Mouse (Mus musculus): ENCODE measurements at regions not wholly inside any gene's neighbourhood (a gene's known extent, or its start where the extent isn't known, plus 50 kb on each side); places are given as distances from the start of the nearest gene placed in this dataset.

GRCm38 (mm10) chr12:68827549-68828249 is 331.3 kb downstream of the Rps29 start:
- WGBS (ENCODE audit: insufficient replicate concordance): 75% methylated on average over 9 of the region's 9 CpGs
- DNase-seq (no peak), ATAC-seq (no peak)
- no peaks in the 10 kb centered on the region for H3K4me1 ChIP-seq (ENCODE audit: insufficient read depth)
- TF ChIP-seq CTCF (IDR thresholded peaks at IDR 0.05; ENCODE audit: low read depth): no peak
- TF ChIP-seq EP300 (IDR thresholded peaks at IDR 0.05; ENCODE audit: low read depth): no peak
- no peaks in the 10 kb centered on the region for H3K36me3 ChIP-seq (replicated peaks; ENCODE audit: insufficient read depth, low read length)
- H3K4me3 ChIP-seq (ENCODE audit: low read depth, low read length): no peak overlapping the region
- no peaks in the 10 kb centered on the region for H3K27me3 ChIP-seq (ENCODE audit: insufficient read depth, low read length)
- H3K27ac ChIP-seq (ENCODE audit: low read depth): no peak overlapping the region
- no peak overlapping the region for H3K9ac ChIP-seq (replicated peaks)
- H3K4me2 ChIP-seq (ENCODE audit: low read depth, low read length): no peak overlapping the region
- no peaks in the 10 kb centered on the region for H3K9me3 ChIP-seq (ENCODE audit: low read length)

- ATAC-seq: no peak
- no peaks in the 10 kb centered on the region for H3K27me3 ChIP-seq (ENCODE audit: insufficient read depth, low read length)
- H3K36me3 ChIP-seq (replicated peaks; ENCODE audit: insufficient read depth, low read length): no peaks in the 10 kb centered on the region
- 60% methylated on average over 5 of the region's 5 CpGs for WGBS (ENCODE audit: insufficient replicate concordance)
- no peak overlapping the region for H3K27ac ChIP-seq (ENCODE audit: low read depth)
- no peak overlapping the region for H3K4me2 ChIP-seq (ENCODE audit: low read depth, low read length)
- H3K4me1 ChIP-seq (ENCODE audit: insufficient read depth): no peaks in the 10 kb centered on the region
- no peaks in the 10 kb centered on the region for H3K9me3 ChIP-seq (ENCODE audit: low read length)
- no peak overlapping the region for H3K4me3 ChIP-seq (ENCODE audit: low read depth, low read length)
- TF ChIP-seq EP300 (IDR thresholded peaks at IDR 0.05; ENCODE audit: low read depth): no peak
- no peak for TF ChIP-seq CTCF (IDR thresholded peaks at IDR 0.05; ENCODE audit: low read depth)
- no peak overlapping the region for H3K9ac ChIP-seq (replicated peaks)
- no peak for DNase-seq
These were observed 364.6 kb downstream of the Rps29 start for GRCm38 (mm10) chr12:68794396-68794795.

GRCm38 (mm10) chr12:68783636-68784035 is 375.4 kb downstream of the Rps29 start:
- Histone ChIP-seq H3K9me3 (ENCODE audit: low read length) (no peaks in the 10 kb centered on the region), H3K27ac (ENCODE audit: low read depth) (no peak overlapping the region), H3K4me2 (ENCODE audit: low read depth, low read length) (no peak overlapping the region), H3K4me3 (ENCODE audit: low read depth, low read length) (no peak overlapping the region), H3K4me1 (ENCODE audit: insufficient read depth) (no peaks in the 10 kb centered on the region), H3K9ac (replicated peaks) (no peak overlapping the region), H3K27me3 (ENCODE audit: insufficient read depth, low read length) (no peaks in the 10 kb centered on the region), H3K36me3 (replicated peaks; ENCODE audit: insufficient read depth, low read length) (no peaks in the 10 kb centered on the region)
- DNase-seq: no peak
- ATAC-seq: no peak
- 75% methylated on average over 4 of the region's 4 CpGs for WGBS (ENCODE audit: insufficient replicate concordance)
- TF ChIP-seq EP300 (IDR thresholded peaks at IDR 0.05; ENCODE audit: low read depth): no peak
- TF ChIP-seq CTCF (IDR thresholded peaks at IDR 0.05; ENCODE audit: low read depth): no peak

GRCm38 (mm10) chr12:68775503-68775902 is 383.5 kb downstream of the Rps29 start:
- WGBS (ENCODE audit: insufficient replicate concordance): 76% methylated on average over 2 of the region's 2 CpGs
- H3K9ac ChIP-seq (replicated peaks): no peak overlapping the region
- H3K27me3 ChIP-seq (ENCODE audit: insufficient read depth, low read length): no peaks in the 10 kb centered on the region
- no peaks in the 10 kb centered on the region for H3K4me1 ChIP-seq (ENCODE audit: insufficient read depth)
- TF ChIP-seq EP300 (IDR thresholded peaks at IDR 0.05; ENCODE audit: low read depth) (no peak), CTCF (IDR thresholded peaks at IDR 0.05; ENCODE audit: low read depth) (no peak)
- H3K9me3 ChIP-seq (ENCODE audit: low read length): no peaks in the 10 kb centered on the region
- no peak overlapping the region for H3K4me2 ChIP-seq (ENCODE audit: low read depth, low read length)
- H3K27ac ChIP-seq (ENCODE audit: low read depth): no peak overlapping the region
- ATAC-seq (no peak), DNase-seq (no peak)
- no peak overlapping the region for H3K4me3 ChIP-seq (ENCODE audit: low read depth, low read length)
- H3K36me3 ChIP-seq (replicated peaks; ENCODE audit: insufficient read depth, low read length): no peaks in the 10 kb centered on the region

- WGBS (ENCODE audit: insufficient replicate concordance): 82% methylated on average over 8 of the region's 8 CpGs
- Histone ChIP-seq H3K9me3 (ENCODE audit: low read length) (no peaks in the 10 kb centered on the region), H3K36me3 (replicated peaks; ENCODE audit: insufficient read depth, low read length) (no peaks in the 10 kb centered on the region)
These were observed 384.2 kb downstream of the Rps29 start for GRCm38 (mm10) chr12:68774800-68775199.

GRCm38 (mm10) chr12:68758263-68759020 is 400.5 kb downstream of the Rps29 start:
- no peaks in the 10 kb centered on the region for H3K36me3 ChIP-seq (replicated peaks; ENCODE audit: insufficient read depth, low read length)
- no peak for ATAC-seq
- no peak overlapping the region for H3K4me3 ChIP-seq (ENCODE audit: low read depth, low read length)
- no peaks in the 10 kb centered on the region for H3K27me3 ChIP-seq (ENCODE audit: insufficient read depth, low read length)
- H3K27ac ChIP-seq (ENCODE audit: low read depth): no peak overlapping the region
- 74% methylated on average over 7 of the region's 7 CpGs for WGBS (ENCODE audit: insufficient replicate concordance)
- no peak for DNase-seq
- H3K9me3 ChIP-seq (ENCODE audit: low read length): 0 out of 2 replicates have a peak, but pooled peaks cover 2% of the 10 kb centered on the region
- no peak overlapping the region for H3K4me2 ChIP-seq (ENCODE audit: low read depth, low read length)
- no peak overlapping the region for H3K9ac ChIP-seq (replicated peaks)
- TF ChIP-seq CTCF (IDR thresholded peaks at IDR 0.05; ENCODE audit: low read depth): no peak
- no peak for TF ChIP-seq EP300 (IDR thresholded peaks at IDR 0.05; ENCODE audit: low read depth)
- H3K4me1 ChIP-seq (ENCODE audit: insufficient read depth): no peaks in the 10 kb centered on the region

More at GRCm38 (mm10) chr12:68774800-68775199, 384.2 kb downstream of the Rps29 start:
- no peak for DNase-seq
- TF ChIP-seq CTCF (IDR thresholded peaks at IDR 0.05; ENCODE audit: low read depth) (no peak), EP300 (IDR thresholded peaks at IDR 0.05; ENCODE audit: low read depth) (no peak)
- H3K27ac ChIP-seq (ENCODE audit: low read depth): no peak overlapping the region
- no peak for ATAC-seq
- H3K4me1 ChIP-seq (ENCODE audit: insufficient read depth): no peaks in the 10 kb centered on the region
- no peaks in the 10 kb centered on the region for H3K27me3 ChIP-seq (ENCODE audit: insufficient read depth, low read length)
- no peak overlapping the region for H3K4me3 ChIP-seq (ENCODE audit: low read depth, low read length)
- H3K9ac ChIP-seq (replicated peaks): no peak overlapping the region
- no peak overlapping the region for H3K4me2 ChIP-seq (ENCODE audit: low read depth, low read length)
